Mouse (Mus musculus) midbrain, embryonic 10.5 days (tissue): ENCODE measurements at regions not wholly inside any gene's neighbourhood (a gene's known extent, or its start where the extent isn't known, plus 50 kb on each side); places are given as distances from the start of the nearest gene placed in this dataset.

ENCODE experiments used
- DNase-seq: peaks from one replicate; pipeline ENCODE4 v3.0.0-alpha.2; 2017; ENCODE audit warnings: low spot score
- H3K27ac ChIP-seq: fragments of 300-500 bp; sonication (generic); replicated peaks from 2 replicates; pipeline ENCODE4 v1.5.1; 2016; ENCODE audit warnings: mild to moderate bottlenecking
- H3K27me3 ChIP-seq: fragments of 300-500 bp; sonication (generic); 2 replicates; pipeline ENCODE4 v1.6.1; 2016; ENCODE audit warnings: low read depth, mild to moderate bottlenecking; ENCODE audit not compliant: poor library complexity, severe bottlenecking
- H3K36me3 ChIP-seq: fragments of 300-500 bp; sonication (generic); 2 replicates; pipeline ENCODE4 v1.6.1; 2016; ENCODE audit warnings: mild to moderate bottlenecking, moderate library complexity
- H3K4me1 ChIP-seq: fragments of 300-500 bp; sonication (generic); 2 replicates; pipeline ENCODE4 v1.6.1; 2016
- H3K4me3 ChIP-seq: fragments of 300-500 bp; sonication (generic); 2 replicates; pipeline ENCODE4 v1.5.1; 2016; ENCODE audit warnings: mild to moderate bottlenecking, moderate library complexity
- H3K9me3 ChIP-seq: fragments of 300-500 bp; sonication (generic); replicated peaks from 2 replicates; pipeline ENCODE4 v1.6.1; 2016; ENCODE audit warnings: mild to moderate bottlenecking
- WGBS: fragments of 180-500 bp; shearing (Covaris S2); methylation state at CpG from one replicate; pipeline ENCODE4 v1.1.7; 2016; 5-methylcytosine and 5-hydroxymethylcytosine counted together

DNA sequence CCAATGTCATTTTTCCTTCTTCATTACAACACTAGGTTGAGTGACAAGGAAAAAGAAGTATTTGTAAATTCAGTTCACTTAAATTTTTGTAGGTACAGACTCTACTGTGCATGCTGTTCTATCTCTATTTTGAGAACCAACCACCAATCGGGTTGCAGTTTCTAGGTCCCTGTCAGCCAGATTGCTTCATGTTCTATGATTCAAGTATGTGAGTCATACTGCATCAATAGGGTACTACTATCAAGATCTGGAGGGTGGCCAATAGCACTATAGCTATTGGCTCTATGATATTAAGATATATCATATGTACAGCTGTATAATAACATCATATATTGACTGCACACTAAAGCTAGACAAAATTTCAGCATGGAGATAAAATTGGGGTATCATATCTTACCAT is 521.8 kb upstream of the C030005K15Rik start:
- H3K4me1 ChIP-seq, result no peaks in the 10 kb centered on the region
- WGBS, result 88% methylated on average over 1 of the region's 1 CpGs

DNA sequence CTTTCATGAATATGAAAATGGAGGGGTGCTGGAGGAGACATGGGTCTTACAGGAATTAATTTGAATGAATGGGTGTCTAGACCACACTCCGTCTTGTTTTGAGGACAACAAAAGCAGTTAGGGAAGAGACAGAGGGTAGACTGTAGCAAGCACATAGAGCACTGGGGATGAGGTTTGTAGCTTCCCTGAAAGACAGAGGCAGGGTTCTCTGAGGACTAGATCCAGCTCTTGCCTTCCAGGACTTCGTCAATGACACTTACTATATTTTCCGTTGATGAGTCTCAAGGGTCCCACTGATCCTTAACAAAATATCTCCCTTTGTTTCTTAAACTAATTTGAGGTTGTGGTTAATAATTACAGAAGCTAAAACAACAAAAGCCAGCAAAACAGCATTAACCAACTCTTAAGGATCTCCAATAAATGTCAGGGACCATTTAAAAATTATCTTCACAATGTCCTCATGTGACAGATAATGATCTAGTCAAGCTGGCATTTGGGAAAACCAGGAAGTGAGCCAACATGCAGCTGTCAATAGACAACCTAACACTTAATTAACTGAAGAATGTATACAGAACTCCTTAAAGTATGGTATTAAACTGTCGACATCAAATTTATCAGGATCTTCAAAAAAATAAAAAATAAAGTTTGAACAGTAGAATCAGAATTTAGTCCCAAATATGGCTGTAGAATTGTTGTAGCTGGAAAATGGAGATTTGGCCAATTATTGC is 531.6 kb upstream of the C030005K15Rik start:
- Histone ChIP-seq H3K4me1 (no peaks in the 10 kb centered on the region), H3K27me3 (no peaks in the 10 kb centered on the region), H3K4me3 (no peak overlapping the region), H3K27ac (no peak overlapping the region), H3K9me3 (no peaks in the 10 kb centered on the region), H3K36me3 (no peaks in the 10 kb centered on the region)
- no peak for DNase-seq
- 85% methylated on average over 4 of the region's 4 CpGs for WGBS

More for the DNA sequence above, 521.8 kb upstream of the C030005K15Rik start:
- Histone ChIP-seq H3K27me3 (no peaks in the 10 kb centered on the region), H3K9me3 (no peaks in the 10 kb centered on the region), H3K36me3 (no peaks in the 10 kb centered on the region), H3K4me3 (no peak overlapping the region), H3K27ac (no peak overlapping the region)
- DNase-seq, result no peak

- Histone ChIP-seq H3K4me1 (no peaks in the 10 kb centered on the region), H3K9me3 (no peaks in the 10 kb centered on the region), H3K27ac (no peak overlapping the region), H3K4me3 (no peak overlapping the region), H3K36me3 (no peaks in the 10 kb centered on the region), H3K27me3 (no peaks in the 10 kb centered on the region)
- DNase-seq, result no peak
- 95% methylated on average over 4 of the region's 4 CpGs for WGBS
Measured at GRCm38 (mm10) chr10:98259283-98259682, 532.7 kb upstream of the C030005K15Rik start.

GRCm38 (mm10) chr10:98268511-98268910 is 542.0 kb upstream of the C030005K15Rik start:
- H3K27ac ChIP-seq, result no peak overlapping the region
- H3K9me3 ChIP-seq, result no peaks in the 10 kb centered on the region
- H3K4me1 ChIP-seq, result no peaks in the 10 kb centered on the region
- H3K36me3 ChIP-seq, result no peaks in the 10 kb centered on the region
- DNase-seq, result no peak
- no peaks in the 10 kb centered on the region for H3K27me3 ChIP-seq
- WGBS, result 94% methylated on average over 3 of the region's 3 CpGs
- no peak overlapping the region for H3K4me3 ChIP-seq

DNA sequence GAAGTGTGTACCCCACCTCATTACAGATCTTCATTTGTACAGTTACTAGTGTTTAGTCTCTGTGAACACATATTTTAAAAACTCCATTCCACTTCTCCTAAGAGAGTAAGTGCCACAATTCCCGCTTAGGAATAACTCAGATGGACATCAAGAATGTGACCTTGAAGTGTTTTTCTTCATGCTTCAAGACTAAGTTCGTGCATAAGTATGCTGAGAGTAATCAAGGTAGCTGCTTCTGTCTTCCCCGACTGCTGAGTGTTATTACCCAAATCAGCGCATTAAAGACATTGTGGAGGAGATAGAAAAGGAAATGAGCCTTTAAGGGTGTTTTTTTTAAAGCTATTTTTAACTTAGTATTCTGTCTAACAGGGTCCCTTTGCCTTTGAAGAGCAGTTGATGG is 565.1 kb upstream of the C030005K15Rik start:
- Histone ChIP-seq H3K36me3 (no peaks in the 10 kb centered on the region), H3K27ac (no peak overlapping the region), H3K4me1 (no peaks in the 10 kb centered on the region), H3K27me3 (no peaks in the 10 kb centered on the region), H3K4me3 (no peak overlapping the region), H3K9me3 (no peaks in the 10 kb centered on the region)
- DNase-seq, result no peak
- WGBS, result 83% methylated on average over 4 of the region's 4 CpGs

DNA sequence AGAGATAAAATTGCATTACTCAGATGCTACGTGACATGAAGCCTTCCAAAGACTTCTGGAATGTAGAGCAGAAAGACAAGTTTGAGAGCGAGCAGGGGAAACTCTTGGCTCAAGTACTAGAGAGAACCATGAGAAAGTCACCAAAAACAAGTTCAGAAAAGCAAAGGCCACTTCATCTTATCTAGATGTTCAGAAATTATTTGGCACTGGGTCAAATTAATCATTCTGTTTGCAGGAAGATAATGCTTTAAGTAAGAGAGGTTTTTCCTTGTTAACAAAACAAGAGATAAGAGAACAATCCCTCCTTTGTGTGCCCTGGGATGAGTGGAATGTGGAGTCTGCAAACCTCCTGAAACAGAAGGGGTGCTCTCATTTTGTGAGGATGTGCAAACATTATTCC is 565.6 kb upstream of the C030005K15Rik start:
- WGBS, result 76% methylated on average over 2 of the region's 2 CpGs
- no peak for DNase-seq
- no peak overlapping the region for H3K27ac ChIP-seq

DNA sequence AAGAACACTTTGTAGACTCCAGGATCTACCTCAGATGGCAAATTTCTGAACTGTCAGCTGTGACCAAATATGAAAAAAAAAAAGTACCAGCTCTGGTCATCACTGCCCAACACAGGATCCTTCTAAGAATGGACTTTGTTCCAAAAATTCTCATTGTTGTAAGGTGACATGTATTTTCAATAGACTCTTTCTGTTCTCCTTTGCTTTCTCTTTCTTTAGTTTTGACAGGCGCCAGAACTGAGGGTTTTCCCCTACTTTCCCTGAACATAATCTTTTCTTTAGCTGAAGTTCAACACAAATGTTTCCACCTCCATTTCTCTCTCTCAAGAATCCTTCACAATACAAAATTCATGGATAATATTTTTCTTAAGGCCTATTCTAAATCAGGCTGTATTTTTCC is 579.1 kb upstream of the C030005K15Rik start:
- WGBS, result 100% methylated on average over 1 of the region's 1 CpGs
- Histone ChIP-seq H3K27ac (no peak overlapping the region), H3K9me3 (no peaks in the 10 kb centered on the region), H3K36me3 (no peaks in the 10 kb centered on the region), H3K4me3 (no peak overlapping the region), H3K4me1 (no peaks in the 10 kb centered on the region), H3K27me3 (no peaks in the 10 kb centered on the region)
- DNase-seq, result no peak

More for the DNA sequence above, 565.6 kb upstream of the C030005K15Rik start:
- H3K27me3 ChIP-seq, result no peaks in the 10 kb centered on the region
- no peaks in the 10 kb centered on the region for H3K4me1 ChIP-seq
- H3K36me3 ChIP-seq, result no peaks in the 10 kb centered on the region
- H3K4me3 ChIP-seq, result no peak overlapping the region
- no peaks in the 10 kb centered on the region for H3K9me3 ChIP-seq

- H3K27me3 ChIP-seq, result no peaks in the 10 kb centered on the region
- H3K4me3 ChIP-seq, result no peak overlapping the region
- 88% methylated on average over 3 of the region's 3 CpGs for WGBS
- DNase-seq, result no peak
- no peaks in the 10 kb centered on the region for H3K4me1 ChIP-seq
- H3K9me3 ChIP-seq, result no peaks in the 10 kb centered on the region
- no peak overlapping the region for H3K27ac ChIP-seq
- no peaks in the 10 kb centered on the region for H3K36me3 ChIP-seq
Measured at GRCm38 (mm10) chr10:98309667-98310066, 583.1 kb upstream of the C030005K15Rik start.

DNA sequence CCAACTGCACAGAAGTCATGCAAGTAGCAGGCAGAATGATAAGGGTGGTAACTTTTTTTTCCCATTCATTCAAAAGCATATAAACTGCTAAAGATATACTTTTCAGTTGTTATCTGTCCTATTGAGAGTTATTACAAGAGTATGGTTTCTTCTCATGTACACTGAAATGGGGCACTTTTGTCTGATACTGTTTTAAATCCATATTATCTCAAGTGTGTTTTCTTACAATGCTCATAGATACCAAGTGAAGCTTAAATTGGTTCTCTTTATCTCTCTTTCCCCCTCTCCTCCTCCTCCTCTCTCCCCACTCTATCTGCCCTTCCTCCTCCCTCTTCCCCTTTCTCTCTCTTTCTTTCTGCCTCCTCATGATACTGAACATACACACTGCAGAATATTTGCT is 584.8 kb upstream of the C030005K15Rik start:
- Histone ChIP-seq H3K4me1 (no peaks in the 10 kb centered on the region), H3K36me3 (no peaks in the 10 kb centered on the region), H3K27me3 (no peaks in the 10 kb centered on the region), H3K9me3 (no peaks in the 10 kb centered on the region), H3K27ac (no peak overlapping the region), H3K4me3 (no peak overlapping the region)
- no peak for DNase-seq

DNA sequence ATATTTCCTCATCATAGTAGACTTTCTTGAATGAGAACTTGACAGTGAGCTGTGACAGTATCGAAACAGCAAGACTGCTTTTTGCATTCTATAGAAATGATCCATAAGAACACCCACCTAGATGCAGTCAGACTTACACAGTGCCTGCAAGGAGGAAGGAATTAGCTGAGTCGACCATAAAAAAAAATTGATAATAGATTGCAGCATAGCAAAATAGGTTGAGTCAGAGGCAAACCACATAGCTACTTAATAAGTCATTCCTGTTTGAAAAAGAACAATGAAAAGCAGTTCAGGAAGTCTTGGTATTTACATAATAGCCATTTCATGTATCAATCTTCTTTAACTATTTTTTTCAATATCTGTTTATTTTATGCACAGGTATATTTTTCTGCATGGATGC is 591.9 kb upstream of the C030005K15Rik start:
- DNase-seq, result no peak
- WGBS, result 83% methylated on average over 2 of the region's 2 CpGs
- no peaks in the 10 kb centered on the region for H3K4me1 ChIP-seq
- no peak overlapping the region for H3K27ac ChIP-seq
- no peaks in the 10 kb centered on the region for H3K9me3 ChIP-seq
- H3K36me3 ChIP-seq, result no peaks in the 10 kb centered on the region
- no peak overlapping the region for H3K4me3 ChIP-seq
- H3K27me3 ChIP-seq, result no peaks in the 10 kb centered on the region

DNA sequence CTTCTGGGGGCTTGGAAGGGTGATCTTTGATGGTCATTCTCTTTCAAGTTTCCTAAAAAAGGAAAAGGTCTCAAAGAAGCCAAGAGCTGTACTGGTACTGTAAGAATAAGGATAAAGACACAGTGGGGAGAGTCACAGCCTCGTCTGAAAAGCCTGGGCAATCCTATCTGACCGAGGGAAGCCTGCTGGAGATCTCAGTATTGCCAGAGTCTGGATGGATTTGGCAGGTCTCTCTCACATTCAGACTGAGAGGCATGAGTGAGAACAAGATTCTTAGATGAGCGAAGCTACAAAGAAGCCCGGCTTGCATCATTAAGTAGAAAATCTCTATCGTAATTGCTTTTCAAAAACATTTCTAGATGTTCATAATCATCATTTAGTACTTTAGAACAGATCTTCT is 590.4 kb upstream of the Atp2b1 start:
- H3K36me3 ChIP-seq, result no peaks in the 10 kb centered on the region
- H3K4me3 ChIP-seq, result no peak overlapping the region
- H3K27ac ChIP-seq, result no peak overlapping the region
- no peaks in the 10 kb centered on the region for H3K27me3 ChIP-seq
- 79% methylated on average over 5 of the region's 5 CpGs for WGBS
- DNase-seq, result no peak
- no peaks in the 10 kb centered on the region for H3K9me3 ChIP-seq
- H3K4me1 ChIP-seq, result no peaks in the 10 kb centered on the region

- DNase-seq, result no peak
- Histone ChIP-seq H3K27ac (no peak overlapping the region), H3K36me3 (no peaks in the 10 kb centered on the region), H3K27me3 (no peaks in the 10 kb centered on the region), H3K9me3 (no peaks in the 10 kb centered on the region), H3K4me1 (no peaks in the 10 kb centered on the region), H3K4me3 (no peak overlapping the region)
Measured at GRCm38 (mm10) chr10:98324591-98324990, 589.6 kb upstream of the Atp2b1 start.

- no peaks in the 10 kb centered on the region for H3K27me3 ChIP-seq
- H3K9me3 ChIP-seq, result no peaks in the 10 kb centered on the region
- 75% methylated on average over 5 of the region's 5 CpGs for WGBS
- no peak overlapping the region for H3K27ac ChIP-seq
- no peaks in the 10 kb centered on the region for H3K4me1 ChIP-seq
- H3K36me3 ChIP-seq, result no peaks in the 10 kb centered on the region
- H3K4me3 ChIP-seq, result no peak overlapping the region
- DNase-seq, result no peak
Measured at GRCm38 (mm10) chr10:98325720-98326119, 588.5 kb upstream of the Atp2b1 start.

- no peak overlapping the region for H3K27ac ChIP-seq
- DNase-seq, result no peak
- H3K27me3 ChIP-seq, result no peaks in the 10 kb centered on the region
- 73% methylated on average over 4 of the region's 4 CpGs for WGBS
- H3K9me3 ChIP-seq, result no peaks in the 10 kb centered on the region
- H3K36me3 ChIP-seq, result no peaks in the 10 kb centered on the region
- H3K4me3 ChIP-seq, result no peak overlapping the region
- H3K4me1 ChIP-seq, result no peaks in the 10 kb centered on the region
Measured at GRCm38 (mm10) chr10:98332682-98333081, 581.5 kb upstream of the Atp2b1 start.
